Mouse (Mus musculus): ENCODE data around the gene Ednrb. TPM values are rescaled to one million over a fixed set of nuclear protein-coding genes. Genes with fewer than 3 reads are reported as not detected.

Gene Ednrb
- 39.8 and 41.7 TPM in 2 replicates for polyA plus RNA-seq (2021; fragmentation: Nextera tagmentation)
- long read RNA-seq, experiment 1, full-length matches to known transcripts, result 119 of 137 reads
- long read RNA-seq, experiment 1, partial matches to known transcripts, result 5 of 137 reads
- long read RNA-seq, experiment 1, other reads (novel, unspliced or antisense), result 13 of 137 reads
- long read RNA-seq, experiment 2, full-length matches to known transcripts, result 33 of 59 reads
- long read RNA-seq, experiment 2, partial matches to known transcripts, result 4 of 59 reads
- long read RNA-seq, experiment 2, other reads (novel, unspliced or antisense), result 22 of 59 reads

GRCm38 (mm10) chr14:103844011-103844549, at the start of gene Ednrb:
Gene Ednrb (minus strand): TSS chr14:103844402.

Other genes starting within 250 kb of the Ednrb start
- gene Slain1, start 194.2 kb downstream of the Ednrb start, polyA plus RNA-seq (2021; fragmentation: Nextera tagmentation), result 10.0 and 26.3 TPM in 2 replicates